Mouse (Mus musculus): ENCODE measurements around the gene Ddx17.

The Ddx17 gene

GRCm38 (mm10) chr15:79546410-79547288 lies at the start of gene Ddx17:
TSS of gene Ddx17 (minus strand) at chr15:79546741.
- DNase-seq (ENCODE audit: low spot score), result peak; percentile 97

- DNase-seq (ENCODE audit: low spot score), result no peak
These were observed 35.0 kb upstream of the Ddx17 start for GRCm38 (mm10) chr15:79581581-79581980.

GRCm38 (mm10) chr15:79577671-79578426 lies 31.3 kb upstream of the Ddx17 start:
- no peak for DNase-seq (ENCODE audit: low spot score)

- no peak for DNase-seq (ENCODE audit: low spot score)
These were observed 30.4 kb upstream of the Ddx17 start for GRCm38 (mm10) chr15:79576947-79577346.

- no peak for DNase-seq (ENCODE audit: low spot score)
These were observed 29.1 kb upstream of the Ddx17 start for GRCm38 (mm10) chr15:79575543-79576222.

- DNase-seq (ENCODE audit: low spot score), result no peak
These were observed 15.9 kb upstream of the Ddx17 start for GRCm38 (mm10) chr15:79562417-79562816.

GRCm38 (mm10) chr15:79559649-79560048 lies 13.1 kb upstream of the Ddx17 start:
- DNase-seq (ENCODE audit: low spot score), result no peak

- no peak for DNase-seq (ENCODE audit: low spot score)
These were observed 6.0 kb upstream of the Ddx17 start for GRCm38 (mm10) chr15:79552566-79552965.

GRCm38 (mm10) chr15:79548226-79548625 lies 1.7 kb upstream of the Ddx17 start:
- no peak for DNase-seq (ENCODE audit: low spot score)

- no peak for DNase-seq (ENCODE audit: low spot score)
These were observed 814 bp upstream of the Ddx17 start for GRCm38 (mm10) chr15:79547289-79547820.

GRCm38 (mm10) chr15:79545921-79546399 lies 581 bp downstream of the Ddx17 start:
- peak; percentile 66 for DNase-seq (ENCODE audit: low spot score)

GRCm38 (mm10) chr15:79545496-79545895 lies 1.0 kb downstream of the Ddx17 start:
- DNase-seq (ENCODE audit: low spot score), result no peak

- no peak for DNase-seq (ENCODE audit: low spot score)
These were observed 2.6 kb downstream of the Ddx17 start for GRCm38 (mm10) chr15:79543968-79544367.

GRCm38 (mm10) chr15:79533796-79534195 lies 12.7 kb downstream of the Ddx17 start:
- no peak for DNase-seq (ENCODE audit: low spot score)

GRCm38 (mm10) chr15:79529935-79530334 lies 16.6 kb downstream of the Ddx17 start:
- no peak for DNase-seq (ENCODE audit: low spot score)

GRCm38 (mm10) chr15:79527991-79528639 lies 18.4 kb downstream of the Ddx17 start:
- no peak for DNase-seq (ENCODE audit: low spot score)

GRCm38 (mm10) chr15:79527192-79527591 lies 19.3 kb downstream of the Ddx17 start:
- no peak for DNase-seq (ENCODE audit: low spot score)

GRCm38 (mm10) chr15:79525979-79526768 lies 20.4 kb downstream of the Ddx17 start:
- no peak for DNase-seq (ENCODE audit: low spot score)

- DNase-seq (ENCODE audit: low spot score), result no peak
These were observed 21.0 kb downstream of the Ddx17 start for GRCm38 (mm10) chr15:79525564-79525963.

GRCm38 (mm10) chr15:79519400-79520220 lies 26.9 kb downstream of the Ddx17 start:
- DNase-seq (ENCODE audit: low spot score), result no peak

All from yolk sac, embryonic 10.5 days (tissue).